Mouse (Mus musculus) myocyte (in vitro differentiated cells): ENCODE measurements around the gene Caskin1.

Experiments used
- CEBPB ChIP-seq: IDR thresholded peaks from 2 replicates; pipeline ENCODE4 v1.6.1; 2011; ENCODE audit warnings: mild to moderate bottlenecking, moderate library complexity; ENCODE audit not compliant: poor library complexity, insufficient read depth, severe bottlenecking
- MAX ChIP-seq: IDR thresholded peaks from one replicate; pipeline ENCODE4 v1.6.1; 2011; ENCODE audit warnings: low read depth, mild to moderate bottlenecking, control low read depth
- MYOD1 ChIP-seq, 3 experiments: IDR thresholded peaks; one replicate each; pipeline ENCODE4 v1.6.1; 2011; ENCODE audit warnings: control low read depth in 2 of 3, low read depth in 2 of 3, mild to moderate bottlenecking in 2 of 3, moderate library complexity in 1 of 3; ENCODE audit not compliant: insufficient read length in 2 of 3, control insufficient read depth in 1 of 3
- MYOG ChIP-seq, 3 experiments: IDR thresholded peaks; one replicate each; pipeline ENCODE4 v1.6.1; 2011; ENCODE audit warnings: control low read depth in 2 of 3, low read depth in 2 of 3, mild to moderate bottlenecking in 2 of 3; ENCODE audit not compliant: insufficient read length in 2 of 3, control insufficient read depth in 1 of 3, insufficient read depth in 1 of 3
- POLR2A ChIP-seq: IDR thresholded peaks from one replicate; pipeline ENCODE4 v1.6.1; 2011; ENCODE audit warnings: low read depth, mild to moderate bottlenecking, control low read depth, moderate library complexity; ENCODE audit not compliant: insufficient read length
- POLR2AphosphoS2 ChIP-seq: IDR thresholded peaks from one replicate; pipeline ENCODE4 v1.6.1; 2011; ENCODE audit warnings: low read depth, control low read depth; ENCODE audit not compliant: insufficient read length
- REST ChIP-seq: IDR thresholded peaks from one replicate; pipeline ENCODE4 v1.6.1; 2011; ENCODE audit warnings: mild to moderate bottlenecking, control low read depth, moderate library complexity; ENCODE audit not compliant: insufficient read depth, insufficient read length
- SRF ChIP-seq: IDR thresholded peaks from one replicate; pipeline ENCODE4 v1.6.1; 2011; ENCODE audit warnings: low read depth; ENCODE audit not compliant: control insufficient read depth, insufficient read length
- TCF12 ChIP-seq: IDR thresholded peaks from one replicate; pipeline ENCODE4 v1.6.1; 2011; ENCODE audit warnings: mild to moderate bottlenecking, control low read depth; ENCODE audit not compliant: poor library complexity, insufficient read depth, severe bottlenecking
- TCF3 ChIP-seq: IDR thresholded peaks from one replicate; pipeline ENCODE4 v1.6.1; 2011; ENCODE audit warnings: low read depth, control low read depth; ENCODE audit not compliant: insufficient read length
- USF1 ChIP-seq: IDR thresholded peaks from one replicate; pipeline ENCODE4 v1.6.1; 2011; ENCODE audit warnings: low read depth, mild to moderate bottlenecking, control low read depth, moderate library complexity

- TF ChIP-seq POLR2AphosphoS2 (no peak), USF1 (no peak), POLR2A (no peak), TCF12 (no peak), REST (no peak), MYOG (IDR thresholded peaks at IDR 0.05; ENCODE audit: control insufficient read depth in 1 of 3, insufficient read depth in 1 of 3, insufficient read length in 2 of 3, low read depth in 2 of 3) (no peak), TCF3 (no peak), SRF (no peak), MAX (no peak), CEBPB (no peak), MYOD1 (IDR thresholded peaks at IDR 0.05; ENCODE audit: control insufficient read depth in 1 of 3, insufficient read length in 2 of 3, low read depth in 2 of 3) (no peak)
Observed at GRCm38 (mm10) chr17:24446590-24446989, 41.8 kb upstream of the Caskin1 start.
